Mouse (Mus musculus) heart, embryonic 12.5 days (tissue): Measurements from ENCODE around the gene Slf1. TPM values are rescaled to one million over a fixed set of nuclear protein-coding genes. Genes with fewer than 3 reads are reported as not detected.

Experiments used
- polyA plus RNA-seq: library from polyadenylated mRNA; unstranded; fragments of >200 nt; fragmentation: Nextera tagmentation; extraction: Ambion mirVana; gene quantifications from 2 replicates; pipeline ENCODE4 v1.2.1, GENCODE M21; 2016

Slf1 gene
- polyA plus RNA-seq, 1 experiment from 2014 or later, result 30.8 TPM

Other genes with a start within 250 kb of the Slf1 start
- gene 2210408I21Rik, start 67 bp upstream of the Slf1 start, polyA plus RNA-seq, result 5.0 and 6.7 TPM in 2 replicates